Mouse (Mus musculus) thymus, postnatal 36 days (tissue): ENCODE data around the gene Rabif.
A peak's percentile ranks its signal among the peaks of the same experiment; 100 is the strongest.
"Not testable (repeated sequence)": the region's sequence is repeated elsewhere in the genome, so short reads cannot be mapped to it uniquely, and the experiment has no call there.

Experiments used
- DNase-seq, 2 experiments: peaks; one replicate each; pipeline ENCODE4 v3.0.0; 2022; ENCODE audit warnings: mixed read lengths in 2 of 2

Gene Rabif

DNA sequence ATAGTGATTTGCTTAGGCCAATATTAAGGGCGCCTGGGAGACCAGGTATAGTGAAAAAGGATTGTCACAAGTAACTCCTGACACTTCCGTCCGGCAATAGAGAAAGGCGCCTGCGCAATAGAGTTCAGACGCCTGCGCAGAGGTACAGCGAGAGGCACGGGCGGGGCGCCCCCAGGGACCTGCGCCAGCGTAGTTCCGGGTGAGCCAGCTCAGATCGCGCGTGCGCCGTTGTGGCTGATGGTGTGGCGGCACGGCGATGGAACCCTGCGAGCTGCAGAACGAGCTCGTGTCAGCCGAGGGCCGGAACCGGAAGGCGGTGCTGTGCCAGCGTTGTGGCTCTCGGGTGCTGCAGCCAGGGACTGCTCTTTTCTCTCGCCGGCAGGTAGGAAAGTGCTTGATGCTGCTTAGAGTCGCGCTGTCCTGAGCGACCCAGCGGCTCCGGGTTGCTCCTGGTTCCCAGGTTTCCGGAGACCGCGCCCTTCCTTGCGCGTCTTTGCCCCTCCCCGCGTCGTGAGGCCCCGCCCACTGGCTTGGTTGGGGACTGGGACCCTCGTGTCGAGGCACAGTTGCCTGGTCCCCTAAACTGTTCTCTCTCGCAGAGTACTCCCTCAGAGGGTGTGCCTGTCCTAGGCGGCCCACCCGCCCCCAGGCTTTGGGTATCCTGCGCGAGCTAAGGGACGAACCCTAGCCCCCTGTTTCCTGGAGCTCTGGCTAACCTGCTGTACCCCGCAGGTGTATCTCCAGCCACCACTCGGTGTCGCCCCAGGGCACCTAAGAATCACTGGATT lies at the start of gene Rabif:
Gene Rabif (plus strand): TSS at position 221 of the 788 bp plus-strand sequence.
- DNase-seq = peak; percentile 98 to 99

DNA sequence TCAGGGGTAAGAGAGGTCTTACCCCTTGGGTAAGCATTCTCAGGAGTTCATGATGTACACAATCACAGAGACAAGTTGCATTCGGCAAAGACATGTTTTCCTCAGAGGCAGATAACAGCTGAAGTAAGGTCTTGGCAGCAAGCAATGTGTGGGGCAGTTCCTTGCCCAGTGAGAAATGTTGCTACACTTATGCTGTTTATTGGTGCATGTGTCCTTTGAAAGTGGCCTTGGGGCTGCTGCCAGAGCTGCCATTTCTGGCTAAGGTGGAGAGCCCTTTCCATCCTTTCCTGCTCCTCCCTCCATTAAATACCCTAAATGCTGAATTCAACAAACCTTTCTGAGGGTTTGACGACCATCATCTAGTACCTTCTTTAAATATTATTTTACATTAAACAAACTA lies 49.0 kb upstream of the Rabif start:
- no peak for DNase-seq

GRCm38 (mm10) chr1:134448537-134448936 lies 45.9 kb upstream of the Rabif start:
- not testable (repeated sequence) for DNase-seq

GRCm38 (mm10) chr1:134450201-134450600 lies 44.2 kb upstream of the Rabif start:
- no peak for DNase-seq

GRCm38 (mm10) chr1:134450986-134451385 lies 43.5 kb upstream of the Rabif start:
- peak; percentile 46 to 53 for DNase-seq

GRCm38 (mm10) chr1:134454904-134455824 lies 39.3 kb upstream of the Rabif start, which contains the start of gene Klhl12:
Klhl12 (plus strand) TSS chr1:134455531.
- DNase-seq = peak; percentile 96 to 97

GRCm38 (mm10) chr1:134456060-134456459 lies 38.4 kb upstream of the Rabif start:
- no peak for DNase-seq

GRCm38 (mm10) chr1:134458139-134458727 lies 36.2 kb upstream of the Rabif start:
- DNase-seq = no peak

- DNase-seq = no peak
These were observed 33.9 kb upstream of the Rabif start for GRCm38 (mm10) chr1:134460294-134461284.

DNA sequence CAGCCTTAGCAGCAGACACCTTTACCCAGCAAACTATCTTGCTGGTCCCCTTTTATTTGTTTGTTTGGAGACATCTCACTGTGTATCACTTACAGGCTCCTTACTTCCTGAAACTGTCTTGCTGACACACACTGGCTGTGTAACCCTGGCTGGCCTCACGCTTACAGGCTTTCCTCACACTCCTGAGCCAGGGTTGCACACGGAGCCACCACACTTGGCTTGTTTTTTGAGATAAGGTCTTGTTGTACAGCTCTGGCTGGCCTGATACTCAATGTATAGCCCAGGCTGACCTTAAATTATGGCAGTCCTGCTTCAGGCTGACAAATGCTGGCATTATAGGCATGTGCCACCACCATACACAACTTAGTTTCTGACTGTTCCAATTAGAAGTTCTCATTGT lies 9.8 kb upstream of the Rabif start:
- DNase-seq = no peak

- no peak for DNase-seq
These were observed 3.3 kb upstream of the Rabif start for GRCm38 (mm10) chr1:134490903-134491801.

DNA sequence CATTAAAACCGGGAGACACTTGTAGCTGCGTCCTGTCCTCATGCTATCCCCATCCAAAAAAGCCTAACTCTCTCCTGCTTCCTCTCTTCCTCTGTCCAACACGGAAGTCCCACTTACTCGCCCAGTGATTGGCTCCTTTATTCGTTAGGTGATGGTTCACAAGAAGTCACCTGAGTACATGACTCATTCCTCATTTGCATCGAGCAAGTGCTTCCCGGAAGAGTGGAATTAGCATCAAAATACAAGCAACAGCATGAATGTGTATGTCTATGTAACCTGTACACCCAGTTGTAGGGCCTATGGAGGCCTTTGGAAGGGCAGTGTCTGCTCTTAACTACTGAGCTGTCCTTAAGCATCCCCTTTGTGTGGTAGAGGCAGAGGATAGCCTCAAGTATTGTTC lies 2.2 kb upstream of the Rabif start:
- DNase-seq = no peak

- DNase-seq = peak; percentile 11 to 30
These were observed 952 bp upstream of the Rabif start for GRCm38 (mm10) chr1:134493496-134493895.

DNA sequence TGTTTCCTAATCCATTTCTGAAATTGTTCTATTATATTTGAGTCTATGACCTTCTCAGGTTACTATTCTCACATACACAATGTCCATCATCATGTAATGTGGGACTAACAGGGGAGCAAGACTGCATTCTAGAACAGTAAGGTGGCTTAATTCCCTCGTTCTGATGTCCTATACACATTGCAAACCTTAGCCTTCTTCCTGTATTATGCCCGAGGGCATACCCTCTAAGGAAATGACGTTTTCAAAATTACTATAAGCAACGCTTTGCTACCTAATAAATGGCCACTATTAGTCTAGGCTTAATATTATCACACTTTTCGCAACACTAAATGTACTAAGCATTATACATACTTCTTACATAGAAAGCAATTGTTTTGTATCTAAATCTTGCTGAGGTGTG lies 492 bp upstream of the Rabif start:
- no peak for DNase-seq

GRCm38 (mm10) chr1:134495216-134495539 lies 730 bp downstream of the Rabif start:
- DNase-seq = no peak

DNA sequence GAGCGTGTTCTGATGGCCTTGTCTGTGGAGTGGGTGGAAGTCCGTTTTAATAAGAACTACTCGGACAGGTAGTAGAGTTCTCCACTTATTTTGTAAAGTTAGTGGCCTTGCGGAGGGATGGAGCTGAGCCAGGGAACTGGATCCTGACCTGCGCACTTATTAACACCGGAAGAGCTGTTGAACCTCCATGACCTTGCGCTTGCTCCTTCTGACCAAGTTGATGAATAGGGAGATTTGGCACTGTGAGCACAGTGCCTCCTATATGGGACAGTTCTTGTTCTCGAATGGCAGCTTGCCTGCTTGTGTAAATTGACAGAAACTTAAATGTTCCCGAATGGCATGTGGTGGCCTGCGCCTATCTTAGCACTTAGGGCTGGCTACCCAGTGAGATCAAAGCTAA lies 1.5 kb downstream of the Rabif start:
- DNase-seq = no peak

DNA sequence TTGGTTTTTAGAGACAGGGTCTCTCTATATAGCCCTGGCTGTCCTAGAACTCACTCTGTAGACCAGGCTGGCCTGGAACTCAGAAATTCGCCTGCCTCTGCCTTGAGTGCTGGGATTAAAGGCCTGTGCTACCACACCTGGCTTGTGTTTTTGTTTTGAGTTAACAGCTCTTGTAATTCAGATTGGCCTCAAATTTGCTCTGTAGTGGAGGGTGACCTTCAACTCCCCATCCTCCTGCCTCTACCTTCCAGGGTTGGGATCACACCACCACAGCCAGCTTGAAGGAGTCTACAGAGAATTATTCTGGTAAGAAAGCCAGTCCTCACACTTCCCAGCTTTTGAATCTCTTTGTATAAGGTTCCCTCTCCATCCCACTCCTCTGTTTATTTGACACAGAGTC lies 6.5 kb downstream of the Rabif start:
- no peak for DNase-seq

DNA sequence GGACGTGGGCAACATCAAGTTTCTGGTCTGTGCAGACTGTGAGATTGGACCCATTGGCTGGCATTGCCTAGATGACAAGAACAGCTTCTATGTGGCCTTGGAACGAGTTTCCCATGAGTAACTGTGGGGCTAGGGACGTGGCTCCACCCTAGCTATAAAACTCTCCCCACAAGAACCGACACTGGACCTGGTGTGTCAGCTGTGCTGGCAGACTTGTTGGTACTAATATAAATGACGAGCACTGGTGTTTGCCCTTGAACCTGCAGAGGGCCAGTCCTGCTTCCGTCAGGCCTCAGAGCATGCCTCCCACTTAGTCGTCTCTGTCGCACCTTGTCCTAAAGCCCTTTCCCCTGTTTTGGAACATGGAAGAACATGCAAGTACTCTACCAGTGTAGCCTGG lies 11.8 kb downstream of the Rabif start:
- no peak for DNase-seq

DNA sequence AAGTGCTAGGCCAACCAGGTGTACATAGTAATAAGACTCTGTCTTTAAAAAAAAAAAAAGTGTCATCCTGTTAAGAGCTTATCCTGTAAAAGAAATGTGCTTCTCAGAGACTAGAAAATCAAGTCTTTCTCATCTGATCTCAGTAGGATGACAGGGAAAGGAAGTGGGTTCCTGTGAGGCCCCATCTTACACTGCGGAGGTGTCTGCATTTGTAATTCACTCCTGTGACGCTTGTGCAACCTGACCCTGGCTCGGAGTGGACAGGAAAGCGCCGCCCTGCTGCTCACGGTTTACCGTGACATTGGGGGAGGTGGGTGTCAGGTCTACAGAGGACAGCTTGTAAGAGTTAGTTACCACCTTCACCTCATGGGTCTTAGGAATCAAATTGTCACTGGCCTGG lies 15.6 kb downstream of the Rabif start:
- DNase-seq = peak; percentile 38 to 61

- no peak for DNase-seq
These were observed 17.7 kb downstream of the Rabif start for GRCm38 (mm10) chr1:134512183-134512582.

GRCm38 (mm10) chr1:134512584-134512983 lies 18.1 kb downstream of the Rabif start:
- no peak for DNase-seq
